Mouse (Mus musculus): ENCODE measurements around the gene Pcbp4. TPM values are rescaled to one million over a fixed set of nuclear protein-coding genes. Genes with fewer than 3 reads are reported as not detected.
A peak's percentile ranks its signal among the peaks of the same experiment; 100 is the strongest.

Pcbp4 gene
- polyA plus RNA-seq, 2 experiments: 88.0 to 238 TPM

GRCm38 (mm10) chr9:106475663-106476001 lies 22.5 kb downstream of the Pcbp4 start, which contains the start of gene Rrp9:
Gene Rrp9 (plus strand): TSS chr9:106475963.
- TF ChIP-seq POLR2A (IDR thresholded peaks at IDR 0.05; ENCODE audit: borderline replicate concordance, extremely low read depth, insufficient read depth, insufficient read length): no peak
- H3K4me3 ChIP-seq (replicated peaks; ENCODE audit: low read length): peak within 1 kb of the TSS; percentile 21
- H3K9ac ChIP-seq (ENCODE audit: low read depth, low read length, severe bottlenecking): peak within 1 kb of the TSS; percentile 4
- H3K27ac ChIP-seq (replicated peaks; ENCODE audit: low read depth, low read length): peak within 1 kb of the TSS; percentile 77
- ATAC-seq (ENCODE audit: low FRiP score, low read depth) (no peak), DNase-seq (ENCODE audit: low spot score) (no peak)
- H3K9me3 ChIP-seq (ENCODE audit: control insufficient read depth, low read length): no peaks in the 10 kb centered on the region
- H3K27me3 ChIP-seq (ENCODE audit: control insufficient read depth, insufficient read depth, low read length): no peaks in the 10 kb centered on the region
- peaks cover 3% of the 10 kb centered on the region; the same call in 1 of the 2 replicates for H3K36me3 ChIP-seq (ENCODE audit: control insufficient read depth, insufficient read depth, low read length)
- 90% methylated on average over 10 of the region's 10 CpGs for WGBS
- H3K4me2 ChIP-seq (replicated peaks; ENCODE audit: low read depth, low read length, severe bottlenecking): peak within 1 kb of the TSS; percentile 47
- peaks cover 21% of the 10 kb centered on the region for H3K4me1 ChIP-seq (ENCODE audit: control insufficient read depth, insufficient read depth, low read length)

- TF ChIP-seq POLR2A (IDR thresholded peaks at IDR 0.05; ENCODE audit: borderline replicate concordance, extremely low read depth, insufficient read depth, insufficient read length): no peak
- Histone ChIP-seq H3K27ac (replicated peaks; ENCODE audit: low read depth, low read length) (peak overlapping the region; percentile 77), H3K27me3 (ENCODE audit: control insufficient read depth, insufficient read depth, low read length) (no peaks in the 10 kb centered on the region), H3K9ac (ENCODE audit: low read depth, low read length, severe bottlenecking) (peak overlapping the region; percentile 4), H3K4me3 (replicated peaks; ENCODE audit: low read length) (peak overlapping the region; percentile 21), H3K4me1 (ENCODE audit: control insufficient read depth, insufficient read depth, low read length) (peaks cover 21% of the 10 kb centered on the region), H3K36me3 (ENCODE audit: control insufficient read depth, insufficient read depth, low read length) (peaks cover 8% of the 10 kb centered on the region), H3K9me3 (ENCODE audit: control insufficient read depth, low read length) (no peaks in the 10 kb centered on the region), H3K4me2 (replicated peaks; ENCODE audit: low read depth, low read length, severe bottlenecking) (peak overlapping the region; percentile 47)
- ATAC-seq (ENCODE audit: low FRiP score, low read depth) (peak; percentile 44), DNase-seq (ENCODE audit: low spot score) (peak; percentile 62)
- 26% methylated on average over 16 of the region's 16 CpGs for WGBS
Measured at GRCm38 (mm10) chr9:106476002-106476923, 23.2 kb downstream of the Pcbp4 start.

- peak; percentile 100 for DNase-seq (ENCODE audit: low spot score)
- 0% methylated on average over 41 of the region's 41 CpGs for WGBS
- peak within 1 kb of the TSS; percentile 92 for H3K4me2 ChIP-seq (replicated peaks; ENCODE audit: low read depth, low read length, severe bottlenecking)
- peaks cover 21% of the 10 kb centered on the region for H3K4me1 ChIP-seq (ENCODE audit: control insufficient read depth, insufficient read depth, low read length)
- peak within 1 kb of the TSS; percentile 69 for H3K4me3 ChIP-seq (replicated peaks; ENCODE audit: low read length)
- H3K36me3 ChIP-seq (ENCODE audit: control insufficient read depth, insufficient read depth, low read length): peaks cover 13% of the 10 kb centered on the region
- H3K27ac ChIP-seq (replicated peaks; ENCODE audit: low read depth, low read length): peak within 1 kb of the TSS; percentile 77
- H3K27me3 ChIP-seq (ENCODE audit: control insufficient read depth, insufficient read depth, low read length): no peaks in the 10 kb centered on the region
- no peaks in the 10 kb centered on the region for H3K9me3 ChIP-seq (ENCODE audit: control insufficient read depth, low read length)
- 0 out of 2 replicates have a peak, but pooled peaks have one; percentile 34 for TF ChIP-seq POLR2A (IDR thresholded peaks at IDR 0.05; ENCODE audit: borderline replicate concordance, extremely low read depth, insufficient read depth, insufficient read length)
- ATAC-seq (ENCODE audit: low FRiP score, low read depth): peak; percentile 98
- H3K9ac ChIP-seq (ENCODE audit: low read depth, low read length, severe bottlenecking): peak within 1 kb of the TSS; percentile 65
Measured at GRCm38 (mm10) chr9:106476924-106477484, 23.9 kb downstream of the Pcbp4 start, which contains the start of gene Parp3. Gene Parp3 (minus strand): TSS chr9:106476949.

- H3K4me1 ChIP-seq (ENCODE audit: control insufficient read depth, insufficient read depth, low read length): peaks cover 21% of the 10 kb centered on the region
- H3K9ac ChIP-seq (ENCODE audit: low read depth, low read length, severe bottlenecking): peak overlapping the region; percentile 65
- DNase-seq (ENCODE audit: low spot score) (no peak), ATAC-seq (ENCODE audit: low FRiP score, low read depth) (no peak)
- TF ChIP-seq POLR2A (IDR thresholded peaks at IDR 0.05; ENCODE audit: borderline replicate concordance, extremely low read depth, insufficient read depth, insufficient read length): no peak
- WGBS: 4% methylated on average over 16 of the region's 16 CpGs
- H3K27me3 ChIP-seq (ENCODE audit: control insufficient read depth, insufficient read depth, low read length): no peaks in the 10 kb centered on the region
- no peak overlapping the region for H3K27ac ChIP-seq (replicated peaks; ENCODE audit: low read depth, low read length)
- H3K4me3 ChIP-seq (replicated peaks; ENCODE audit: low read length): peak overlapping the region; percentile 69
- H3K9me3 ChIP-seq (ENCODE audit: control insufficient read depth, low read length): no peaks in the 10 kb centered on the region
- peaks cover 18% of the 10 kb centered on the region for H3K36me3 ChIP-seq (ENCODE audit: control insufficient read depth, insufficient read depth, low read length)
- H3K4me2 ChIP-seq (replicated peaks; ENCODE audit: low read depth, low read length, severe bottlenecking): peak overlapping the region; percentile 92
Measured at GRCm38 (mm10) chr9:106477649-106478048, 24.6 kb downstream of the Pcbp4 start.

DNA sequence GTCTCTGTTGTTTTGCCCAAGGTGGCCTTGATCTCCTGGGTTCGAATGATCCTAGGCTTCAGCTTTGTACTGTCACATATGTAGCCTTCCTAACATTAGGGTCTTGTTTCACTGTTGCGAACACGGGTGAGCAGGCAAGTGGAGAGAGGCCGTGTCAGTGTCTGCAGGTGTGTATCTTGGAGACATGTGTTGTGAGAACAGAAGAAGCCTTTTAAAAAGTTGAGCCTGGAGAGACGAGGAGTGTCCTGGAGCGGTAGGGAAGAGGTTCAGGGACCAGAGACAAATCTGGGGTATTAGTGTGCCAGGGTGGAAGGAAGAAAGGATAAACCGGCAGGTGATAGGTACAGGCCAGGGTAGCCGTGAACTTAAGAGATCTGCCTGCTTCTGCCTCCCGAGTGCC lies 25.0 kb downstream of the Pcbp4 start:
- no peak for DNase-seq (ENCODE audit: low spot score)
- 81% methylated on average over 9 of the region's 9 CpGs for WGBS
- no peaks in the 10 kb centered on the region for H3K9me3 ChIP-seq (ENCODE audit: control insufficient read depth, low read length)

More for the DNA sequence above, 25.0 kb downstream of the Pcbp4 start:
- H3K27me3 ChIP-seq (ENCODE audit: control insufficient read depth, insufficient read depth, low read length): no peaks in the 10 kb centered on the region
- peak overlapping the region; percentile 92 for H3K4me2 ChIP-seq (replicated peaks; ENCODE audit: low read depth, low read length, severe bottlenecking)
- no peak for ATAC-seq (ENCODE audit: low FRiP score, low read depth)
- TF ChIP-seq POLR2A (IDR thresholded peaks at IDR 0.05; ENCODE audit: borderline replicate concordance, extremely low read depth, insufficient read depth, insufficient read length): no peak
- peak overlapping the region; percentile 69 for H3K4me3 ChIP-seq (replicated peaks; ENCODE audit: low read length)
- H3K36me3 ChIP-seq (ENCODE audit: control insufficient read depth, insufficient read depth, low read length): peaks cover 22% of the 10 kb centered on the region
- no peak overlapping the region for H3K27ac ChIP-seq (replicated peaks; ENCODE audit: low read depth, low read length)
- peaks cover 21% of the 10 kb centered on the region for H3K4me1 ChIP-seq (ENCODE audit: control insufficient read depth, insufficient read depth, low read length)
- H3K9ac ChIP-seq (ENCODE audit: low read depth, low read length, severe bottlenecking): peak overlapping the region; percentile 65
